Mouse (Mus musculus) layer of hippocampus, postnatal 25 days (tissue): ENCODE measurements around the gene Dynll1. TPM values are rescaled to one million over a fixed set of nuclear protein-coding genes. Genes with fewer than 3 reads are reported as not detected.

Source experiments
- DNase-seq, 2 experiments: peaks; one replicate each; pipeline ENCODE4 v3.0.0; 2022; ENCODE audit warnings: mixed read lengths in 2 of 2, low spot score in 1 of 2; ENCODE audit errors: extremely low spot score in 1 of 2
- total RNA-seq, 2 experiments: library from RNA; stranded (reverse); gene quantifications; 2 replicates each; pipeline ENCODE4 v1.2.3; 2021

Gene Dynll1
- total RNA-seq, 2 experiments from 2014 or later = 799 to 873 TPM

DNA sequence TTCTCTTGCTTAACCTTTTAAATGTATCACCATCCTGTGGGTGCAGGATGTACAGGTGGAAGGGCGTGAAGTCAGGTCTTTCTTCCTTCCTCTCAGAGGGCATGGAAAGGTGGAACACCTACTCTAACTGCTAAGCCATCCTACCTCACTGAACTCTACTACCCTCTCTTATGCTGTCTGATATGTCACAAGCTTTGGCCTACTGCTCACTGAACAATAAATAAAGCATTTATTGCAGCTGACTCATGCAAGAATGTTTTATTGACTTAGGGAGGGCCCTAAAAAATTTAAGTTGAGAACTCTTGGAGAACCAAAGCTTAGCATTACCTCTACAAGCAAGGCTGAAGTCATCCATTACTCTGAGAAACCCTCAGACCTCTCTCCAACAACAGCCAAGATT lies 30.8 kb downstream of the Dynll1 start:
- no peak for DNase-seq

DNA sequence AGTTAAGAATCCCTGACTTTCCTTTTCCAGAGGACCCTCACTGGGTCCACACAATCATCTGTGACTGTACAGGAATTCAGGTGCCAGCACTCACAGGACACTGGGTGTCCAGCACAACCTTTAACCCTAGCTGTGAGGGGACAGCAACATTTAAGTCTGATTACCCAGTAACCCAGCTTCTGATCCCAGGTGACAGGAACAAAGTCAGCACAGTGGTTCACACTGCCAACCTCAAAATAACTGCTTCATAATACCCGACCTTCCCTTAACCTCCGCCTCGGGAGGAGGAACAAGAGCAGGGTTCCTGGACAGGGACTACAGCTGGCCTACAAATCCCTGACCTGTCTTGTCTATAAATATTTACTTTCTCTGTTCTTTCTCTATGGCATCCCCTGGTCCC lies 32.5 kb downstream of the Dynll1 start:
- no peak for DNase-seq

DNA sequence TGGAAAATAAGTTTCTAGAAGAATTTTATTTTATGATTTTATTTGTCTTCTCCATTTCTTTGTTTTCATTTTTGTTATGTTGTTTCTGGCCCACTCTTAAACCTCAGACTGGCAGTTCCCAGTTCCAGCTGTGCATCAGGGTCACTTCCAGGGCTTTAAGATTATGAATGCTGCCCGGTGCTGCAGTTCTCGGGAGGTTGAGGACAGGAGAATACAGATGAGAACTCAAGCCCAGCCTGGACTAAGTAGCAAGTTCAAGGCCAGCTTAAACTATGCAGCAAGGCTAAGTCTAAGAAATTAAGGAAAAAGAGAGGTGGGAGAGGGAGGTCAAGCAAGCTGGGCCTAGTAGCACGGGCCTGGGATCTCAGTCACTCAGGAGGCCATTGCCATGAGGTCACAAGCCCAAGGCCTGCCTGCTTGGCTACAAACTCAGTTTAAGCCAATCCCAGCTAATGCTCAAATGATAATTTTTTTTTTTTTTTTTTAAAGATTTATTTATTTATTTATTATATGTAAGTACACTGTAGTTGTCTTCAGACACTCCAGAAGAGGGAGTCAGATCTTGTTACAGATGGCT lies 33.2 kb downstream of the Dynll1 start:
- no peak for DNase-seq

DNA sequence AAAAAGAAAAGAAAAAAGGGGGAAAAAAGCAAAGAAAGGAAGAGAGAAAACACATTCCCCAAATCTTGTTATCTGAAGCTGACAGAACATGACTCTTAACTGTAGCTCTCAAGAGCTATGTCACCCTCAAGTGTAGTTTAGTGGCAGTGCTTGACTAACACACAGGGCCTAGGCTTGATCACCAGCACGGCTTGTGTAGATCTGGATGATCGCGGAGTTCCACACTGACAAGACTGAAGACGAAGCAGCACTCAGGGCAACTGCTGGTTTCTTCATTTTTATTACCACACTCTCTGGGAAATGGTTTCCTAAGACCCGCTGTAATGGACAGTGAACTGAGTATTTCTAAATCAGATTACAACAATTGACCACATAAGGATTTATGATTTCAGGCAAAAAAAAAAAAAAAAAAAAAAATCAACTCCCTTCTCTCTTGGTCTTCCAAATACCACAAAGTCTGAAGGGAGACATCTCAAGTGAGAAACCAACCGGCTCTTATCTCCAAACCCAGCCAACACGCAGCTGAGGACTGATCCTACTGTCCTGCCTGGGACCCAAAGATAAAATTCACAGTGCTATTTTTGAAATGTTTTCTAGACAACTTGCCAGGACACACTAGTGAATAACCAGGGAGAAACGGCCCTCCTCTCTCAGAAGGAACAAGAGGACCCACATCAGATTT lies 33.9 kb downstream of the Dynll1 start:
- DNase-seq = no peak

DNA sequence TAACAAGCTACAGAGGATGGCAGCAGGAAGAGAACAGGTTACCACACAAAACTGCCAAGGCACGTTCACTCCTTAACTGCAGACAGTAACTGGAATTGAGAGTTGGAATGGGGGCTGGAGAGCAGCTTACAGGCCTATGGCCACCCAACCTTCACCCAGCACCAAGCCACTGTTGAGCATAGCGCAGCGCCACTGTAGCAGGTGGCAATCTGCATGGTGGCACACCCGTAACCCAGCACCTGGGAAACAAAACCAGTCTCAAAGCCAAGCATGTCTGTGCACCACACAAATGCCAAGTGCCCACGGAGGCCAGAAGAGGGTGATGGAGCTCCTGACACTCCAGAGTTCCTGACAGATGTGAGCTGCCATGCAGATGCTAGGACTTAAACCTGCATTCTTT lies 34.5 kb downstream of the Dynll1 start:
- no peak for DNase-seq

DNA sequence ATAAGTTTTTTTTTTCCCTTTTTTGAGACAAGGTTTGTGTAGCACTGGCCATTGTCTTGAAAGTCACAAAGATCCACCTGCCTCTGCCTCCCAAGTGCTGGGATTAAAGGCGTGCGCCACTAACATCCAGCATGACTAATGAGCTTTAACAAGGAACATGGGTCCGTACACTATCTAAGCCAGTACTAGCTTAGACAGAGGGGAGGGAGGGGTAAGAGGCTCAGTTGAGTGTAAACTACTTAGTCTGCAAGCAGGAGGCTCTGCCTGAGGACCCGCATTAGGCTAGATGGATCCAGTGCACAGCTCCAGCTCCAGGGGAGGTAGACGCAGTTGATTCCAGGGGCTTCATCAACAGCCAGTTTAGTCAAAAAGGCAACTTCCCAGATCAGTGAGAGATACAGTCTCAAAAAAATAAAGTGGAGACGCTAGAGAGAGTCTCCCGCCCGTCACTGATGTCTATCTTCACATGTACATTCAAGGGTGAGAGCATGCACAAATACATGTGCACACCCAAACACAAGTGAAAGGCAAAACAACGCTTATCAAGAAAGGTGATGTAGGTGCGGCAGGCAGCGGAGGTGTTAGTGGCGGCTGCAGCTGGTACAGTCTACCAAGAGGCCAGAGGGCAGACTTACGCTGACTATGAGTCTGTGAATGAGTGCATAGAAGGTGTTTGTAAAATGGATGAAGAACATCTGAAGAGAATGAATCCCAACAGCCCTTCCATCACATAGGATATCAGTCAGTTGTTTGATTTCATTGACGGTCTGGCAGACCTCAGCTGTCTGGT lies 38.1 kb downstream of the Dynll1 start:
- DNase-seq = no peak

DNA sequence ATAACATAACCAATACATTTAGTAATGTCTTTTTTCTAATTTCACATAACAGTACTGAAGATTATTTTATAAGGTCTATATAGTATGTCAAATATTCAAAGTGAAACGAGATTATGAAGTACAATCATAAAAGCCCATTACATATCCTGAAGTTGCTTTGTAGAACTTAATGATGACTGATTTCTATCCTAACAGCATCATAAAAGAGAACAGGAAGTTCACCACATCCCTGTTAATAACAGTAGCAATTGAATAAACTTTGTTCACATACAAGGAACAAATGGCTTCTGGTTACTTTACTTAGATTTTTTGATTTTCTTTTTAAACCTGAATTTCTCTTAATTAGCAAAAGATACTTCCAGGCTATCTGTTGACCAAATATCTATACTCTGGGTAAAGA lies 38.9 kb downstream of the Dynll1 start:
- DNase-seq = no peak

DNA sequence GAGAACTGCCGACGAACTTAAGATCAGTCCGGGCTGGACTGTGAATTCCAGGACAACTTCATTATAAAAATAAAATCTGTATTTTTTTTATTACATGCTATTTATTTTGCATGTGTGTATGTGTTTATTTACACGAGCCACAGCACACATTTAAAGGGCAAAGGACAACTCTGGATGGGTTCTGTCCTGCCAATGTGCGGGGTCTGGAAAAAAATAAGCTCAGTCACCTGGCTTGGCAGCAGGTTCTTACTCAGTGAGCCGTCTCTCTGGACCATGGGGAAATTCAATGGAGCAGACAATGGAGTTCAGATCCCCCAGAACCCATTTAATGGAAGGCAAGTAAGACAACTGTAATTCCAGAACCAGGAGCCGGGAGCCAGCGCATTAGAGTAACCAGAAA lies 39.7 kb downstream of the Dynll1 start:
- no peak for DNase-seq

DNA sequence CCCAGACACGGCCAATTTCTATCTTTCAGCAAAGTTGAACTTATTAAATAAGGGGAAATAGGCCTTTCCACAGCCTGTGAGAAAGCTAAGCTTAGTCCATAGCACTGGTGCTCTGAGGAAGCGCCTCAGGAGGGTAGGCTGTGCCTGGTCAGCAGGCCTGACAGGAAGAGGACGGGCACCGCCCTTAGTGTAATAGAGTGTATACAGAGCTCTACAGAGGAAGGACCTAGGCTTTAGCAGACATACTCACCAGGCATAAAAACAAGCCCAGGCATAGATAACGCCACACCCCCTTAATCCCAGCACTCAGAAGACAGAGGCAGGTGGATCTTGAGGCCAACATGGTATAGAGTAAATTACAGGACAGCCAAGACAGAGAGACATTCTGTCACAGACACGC lies 40.4 kb downstream of the Dynll1 start:
- DNase-seq = no peak

DNA sequence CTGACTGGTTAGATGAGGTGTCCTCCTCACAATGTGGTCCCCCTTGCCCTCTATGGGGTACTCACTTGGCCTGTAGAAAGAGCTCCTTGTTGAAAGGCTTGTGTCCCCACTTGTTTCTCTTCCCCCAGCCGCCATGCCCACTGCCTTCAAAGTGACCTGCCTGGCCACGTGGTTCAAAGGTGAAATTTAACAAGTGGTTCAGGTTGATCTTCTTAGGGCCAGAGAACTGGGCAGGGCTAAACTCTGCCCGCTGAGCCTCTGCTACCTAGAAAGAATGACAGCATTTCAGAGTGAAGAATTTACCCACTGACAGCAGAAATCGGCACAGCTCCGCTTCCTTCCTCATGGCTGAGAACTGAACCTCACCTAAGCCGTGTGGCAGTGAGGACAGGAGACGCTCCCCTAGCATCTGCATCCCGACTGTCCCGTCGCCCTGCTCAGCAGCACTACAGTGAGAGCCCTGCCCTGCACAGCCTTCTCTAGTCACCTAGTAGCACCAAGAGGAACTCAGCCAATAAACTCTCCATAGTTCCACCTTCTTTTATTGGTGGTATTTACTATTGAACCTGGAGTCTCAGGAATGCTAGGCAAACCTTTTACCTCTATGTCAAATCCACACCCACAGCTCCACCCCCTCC lies 43.8 kb downstream of the Dynll1 start:
- DNase-seq = no peak

DNA sequence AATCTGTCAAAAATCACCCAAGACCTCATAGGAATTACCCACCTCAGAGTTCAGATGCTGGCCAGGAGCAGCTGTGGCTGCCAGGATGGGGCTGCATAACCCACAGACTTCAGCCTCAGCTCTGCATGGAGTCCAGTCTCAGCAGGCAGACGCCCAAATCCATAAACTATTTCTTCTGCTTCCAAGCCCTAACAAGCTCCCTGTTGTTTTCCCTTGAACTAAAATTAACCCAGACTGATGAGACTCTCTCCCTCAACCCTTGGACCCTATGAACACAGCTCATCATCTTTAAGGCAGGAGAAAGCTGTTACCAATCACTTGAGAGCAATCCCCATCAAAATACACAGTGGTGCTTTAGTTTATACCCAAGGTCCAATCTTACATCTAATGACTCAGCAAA lies 45.3 kb downstream of the Dynll1 start:
- DNase-seq = no peak

Other genes starting within 250 kb of the Dynll1 start
- not detected for gene Gm10401, start 202.7 kb downstream of the Dynll1 start, total RNA-seq
- 1 to 10 TPM; 8.0 to 8.1 TPM for gene Acads, start 181.7 kb downstream of the Dynll1 start, total RNA-seq
- 10 to 100 TPM; 26.8 to 30.9 TPM for gene Unc119b, start 166.0 kb downstream of the Dynll1 start, total RNA-seq
- gene Mlec, start 142.8 kb downstream of the Dynll1 start, total RNA-seq = 10 to 100 TPM; 75.6 to 86.5 TPM
- 100 to 1,000 TPM; 118 to 121 TPM for gene Cabp1, start 106.6 kb downstream of the Dynll1 start, total RNA-seq
- gene Pop5, start 65.2 kb downstream of the Dynll1 start, total RNA-seq = 100 to 1,000 TPM in 1 of 2 experiments, 10 to 100 TPM in 1; 83.7 to 108 TPM
- gene Rnf10, start 28.1 kb downstream of the Dynll1 start, total RNA-seq = 100 to 1,000 TPM; 252 to 257 TPM
- gene Coq5, start 21.3 kb downstream of the Dynll1 start, total RNA-seq = 10 to 100 TPM; 38.5 to 42.8 TPM
- gene Srsf9, start 26.2 kb upstream of the Dynll1 start, total RNA-seq = 10 to 100 TPM; 79.8 to 90.6 TPM
- gene Gatc, start 40.2 kb upstream of the Dynll1 start, total RNA-seq = 10 to 100 TPM; 21.5 to 24.4 TPM
- 10 to 100 TPM; 22.9 to 28.6 TPM for gene Triap1, start 40.2 kb upstream of the Dynll1 start, total RNA-seq
- gene Cox6a1, start 48.0 kb upstream of the Dynll1 start, total RNA-seq = 100 to 1,000 TPM; 814 to 862 TPM
- 10 to 100 TPM; 52.5 to 57.1 TPM for gene Msi1, start 128.6 kb upstream of the Dynll1 start, total RNA-seq
- not detected for gene Pla2g1b, start 165.3 kb upstream of the Dynll1 start, total RNA-seq
- gene Sirt4, start 183.7 kb upstream of the Dynll1 start, total RNA-seq = 10 to 100 TPM; 27.6 to 39.7 TPM
- gene Pxn, start 205.7 kb upstream of the Dynll1 start, total RNA-seq = 10 to 100 TPM; 30.9 to 41.9 TPM